Mouse (Mus musculus) forebrain, embryonic 14.5 days (tissue): ENCODE data around the gene Nudcd3. TPM values are rescaled to one million over a fixed set of nuclear protein-coding genes. Genes with fewer than 3 reads are reported as not detected.

Source experiments
- ATAC-seq: fragments of 200-750 bp; cut with Nextera tagmentation; 2 replicates; pipeline ENCODE4 v1.8.0; 2017; ENCODE audit warnings: mild to moderate bottlenecking, moderate library complexity
- DNase-seq: peaks from one replicate; pipeline ENCODE4 v3.0.0-alpha.2; 2015; ENCODE audit warnings: low spot score
- H3K27ac ChIP-seq: fragments of 300-500 bp; sonication (generic); 2 replicates; pipeline ENCODE4 v1.5.1; 2014; ENCODE audit warnings: low read depth, mild to moderate bottlenecking, control low read depth, low read length, moderate library complexity
- H3K27me3 ChIP-seq: fragments of 300-500 bp; sonication (generic); replicated peaks from 2 replicates; pipeline ENCODE4 v1.6.1; 2014; ENCODE audit warnings: low read length, control low read depth, mixed read lengths; ENCODE audit not compliant: control insufficient read depth, insufficient read depth
- H3K36me3 ChIP-seq: fragments of 300-500 bp; sonication (generic); 2 replicates; pipeline ENCODE4 v1.6.1; 2014; ENCODE audit warnings: low read length, control low read depth; ENCODE audit not compliant: control insufficient read depth, insufficient read depth
- H3K4me1 ChIP-seq: fragments of 300-500 bp; sonication (generic); 2 replicates; pipeline ENCODE4 v1.6.1; 2014; ENCODE audit warnings: antibody characterized with exemption, low read length, control low read depth; ENCODE audit not compliant: control insufficient read depth, insufficient read depth
- H3K4me2 ChIP-seq: fragments of 300-500 bp; sonication (generic); 2 replicates; pipeline ENCODE4 v1.6.1; 2014; ENCODE audit warnings: mild to moderate bottlenecking, control low read depth, low read length
- H3K4me3 ChIP-seq: fragments of 300-500 bp; sonication (generic); 2 replicates; pipeline ENCODE4 v1.5.1; 2014; ENCODE audit warnings: low read depth, low read length, control low read depth
- H3K9ac ChIP-seq: fragments of 300-500 bp; sonication (generic); 2 replicates; pipeline ENCODE4 v1.6.1; 2014; ENCODE audit warnings: mild to moderate bottlenecking, low read length, control low read depth, moderate library complexity
- H3K9me3 ChIP-seq: fragments of 300-500 bp; sonication (generic); replicated peaks from 2 replicates; pipeline ENCODE4 v1.6.1; 2016; ENCODE audit warnings: low read length, control low read depth, mixed read lengths; ENCODE audit not compliant: control insufficient read depth
- WGBS: fragments of 180-500 bp; shearing (Covaris S2); extraction: QIAGEN DNeasy Blood & Tissue Kit; methylation state at CpG from one replicate; pipeline ENCODE4 v1.1.7; 2014; 5-methylcytosine and 5-hydroxymethylcytosine counted together
- polyA plus RNA-seq: library from polyadenylated mRNA; unstranded; fragments of >200 nt; fragmentation: Nextera tagmentation; extraction: Ambion mirVana; gene quantifications from 2 replicates; pipeline ENCODE4 v1.2.1, GENCODE M21; 2014

Gene Nudcd3
- polyA plus RNA-seq, 1 experiment from 2014 or later: 49.7 TPM

DNA sequence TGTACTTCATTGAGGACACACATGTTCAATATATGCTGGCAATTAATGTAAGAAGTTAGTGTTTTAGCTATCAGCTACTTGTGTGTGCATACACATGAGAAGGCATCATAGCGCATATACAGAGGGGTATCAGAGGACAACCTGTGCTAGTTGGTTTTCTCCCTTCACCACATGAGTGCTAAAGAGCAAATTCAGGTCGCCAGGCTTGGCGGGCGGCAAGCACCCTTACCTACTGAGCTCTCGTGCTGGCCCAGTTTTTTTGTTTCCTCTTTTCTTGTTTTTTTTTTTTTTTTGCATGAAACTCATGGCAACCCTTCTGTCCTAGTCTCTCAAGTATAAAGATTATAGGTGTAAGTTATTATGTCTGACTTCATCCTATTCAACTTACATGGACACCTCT, 77.6 kb downstream of the Nudcd3 start:
- no peak overlapping the region for H3K27ac ChIP-seq
- WGBS: 96% methylated on average over 5 of the region's 5 CpGs
- H3K9me3 ChIP-seq: no peaks in the 10 kb centered on the region
- ATAC-seq: no peak
- peaks cover 14% of the 10 kb centered on the region for H3K36me3 ChIP-seq
- DNase-seq: no peak
- no peak overlapping the region for H3K4me3 ChIP-seq
- no peak overlapping the region for H3K4me2 ChIP-seq
- H3K4me1 ChIP-seq: no peaks in the 10 kb centered on the region
- H3K27me3 ChIP-seq: no peaks in the 10 kb centered on the region
- no peak overlapping the region for H3K9ac ChIP-seq

DNA sequence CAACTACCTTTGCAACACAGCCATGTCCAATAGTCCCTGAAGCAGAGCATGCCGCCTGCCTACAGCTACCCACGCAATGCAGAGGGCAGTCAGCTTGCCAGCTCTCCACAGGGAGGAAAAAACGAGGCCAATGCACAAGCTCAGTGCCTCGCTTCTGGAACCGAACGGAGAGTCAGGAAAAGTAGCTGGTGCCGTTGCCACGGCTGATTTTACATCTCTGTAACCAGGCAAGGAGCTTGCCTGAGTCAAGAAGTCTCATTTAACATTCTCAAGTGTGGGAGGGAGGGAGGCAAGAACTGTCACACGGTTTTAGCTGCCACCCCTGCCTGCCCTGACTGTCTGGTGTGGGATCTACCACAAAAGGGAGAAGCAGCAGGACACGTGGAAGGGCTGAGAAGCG, 79.6 kb downstream of the Nudcd3 start:
- DNase-seq (peak; percentile 3), ATAC-seq (no peak)
- no peak overlapping the region for H3K27ac ChIP-seq
- H3K9ac ChIP-seq: no peak overlapping the region
- peaks cover 20% of the 10 kb centered on the region for H3K36me3 ChIP-seq
- H3K4me1 ChIP-seq: no peaks in the 10 kb centered on the region
- WGBS: 88% methylated on average over 11 of the region's 11 CpGs
- no peak overlapping the region for H3K4me3 ChIP-seq
- no peak overlapping the region for H3K4me2 ChIP-seq
- H3K27me3 ChIP-seq: no peaks in the 10 kb centered on the region
- H3K9me3 ChIP-seq: no peaks in the 10 kb centered on the region

DNA sequence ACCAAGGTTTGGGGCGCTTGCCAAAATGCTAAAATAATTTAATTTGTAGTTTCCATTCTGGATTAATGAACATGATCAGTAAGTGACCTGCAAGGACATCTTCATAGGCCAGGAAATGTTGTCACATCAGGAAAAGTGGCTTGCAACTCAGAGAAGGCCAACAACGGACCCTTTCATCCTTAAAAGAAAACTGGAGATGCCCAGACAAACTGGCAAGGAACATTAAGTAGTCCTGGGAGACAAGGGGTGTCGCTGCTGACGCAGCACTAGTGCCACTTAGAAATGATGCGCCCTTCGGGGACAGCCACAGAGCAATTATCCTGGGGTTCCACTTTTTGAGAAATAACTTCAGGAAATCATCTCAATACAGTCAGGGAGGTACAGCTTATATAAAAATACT, 80.2 kb downstream of the Nudcd3 start:
- peaks cover 20% of the 10 kb centered on the region for H3K36me3 ChIP-seq
- ATAC-seq (no peak), DNase-seq (no peak)
- no peaks in the 10 kb centered on the region for H3K9me3 ChIP-seq
- H3K27me3 ChIP-seq: no peaks in the 10 kb centered on the region
- no peak overlapping the region for H3K27ac ChIP-seq
- WGBS: 94% methylated on average over 6 of the region's 6 CpGs
- no peak overlapping the region for H3K4me2 ChIP-seq
- no peaks in the 10 kb centered on the region for H3K4me1 ChIP-seq
- no peak overlapping the region for H3K9ac ChIP-seq
- H3K4me3 ChIP-seq: no peak overlapping the region

DNA sequence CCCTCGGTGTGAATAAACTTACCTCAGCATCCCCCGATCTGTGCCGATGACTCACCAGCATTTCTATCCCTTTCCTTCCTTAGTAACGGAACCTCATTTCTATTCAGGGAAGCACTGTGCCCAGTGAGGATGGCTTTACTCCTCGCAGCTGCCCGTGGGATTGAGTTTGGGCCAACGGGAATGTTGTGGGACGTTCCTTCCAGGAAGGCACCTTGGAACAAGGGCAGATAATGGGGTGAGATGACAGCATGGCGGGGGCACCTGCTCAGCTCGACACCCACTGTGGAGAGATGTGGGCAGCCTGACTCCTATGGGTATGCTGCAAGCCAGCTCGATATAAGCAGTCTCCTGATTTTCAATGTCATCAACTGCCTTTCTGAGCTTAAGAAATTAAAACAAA, 80.9 kb downstream of the Nudcd3 start:
- Histone ChIP-seq H3K27me3 (no peaks in the 10 kb centered on the region), H3K27ac (no peak overlapping the region), H3K9me3 (no peaks in the 10 kb centered on the region), H3K4me3 (no peak overlapping the region), H3K36me3 (peaks cover 18% of the 10 kb centered on the region), H3K4me2 (no peak overlapping the region), H3K4me1 (no peaks in the 10 kb centered on the region), H3K9ac (no peak overlapping the region)
- ATAC-seq (no peak), DNase-seq (no peak)
- 91% methylated on average over 11 of the region's 11 CpGs for WGBS

DNA sequence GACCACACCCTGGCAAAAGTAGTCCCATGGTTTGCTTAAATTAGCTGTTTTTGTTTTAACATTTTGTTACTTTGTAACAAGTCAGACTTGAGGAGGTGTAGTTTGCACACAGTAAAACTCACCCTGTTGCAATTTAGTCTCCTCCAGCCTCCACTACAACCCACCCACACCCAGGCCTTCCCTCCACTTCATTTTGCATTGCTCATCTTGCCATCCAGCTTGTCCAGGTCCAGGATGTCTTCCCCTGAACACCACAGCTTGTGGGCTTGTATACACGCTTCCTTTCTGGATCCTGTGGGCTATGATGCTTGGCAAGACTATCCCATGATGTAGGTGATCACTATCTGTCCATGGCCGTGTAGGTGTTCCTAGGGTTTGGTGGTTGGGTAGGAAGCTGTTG, 82.3 kb downstream of the Nudcd3 start:
- WGBS: 88% methylated on average over 2 of the region's 2 CpGs
- DNase-seq (no peak), ATAC-seq (no peak)
- H3K4me1 ChIP-seq: no peaks in the 10 kb centered on the region
- H3K36me3 ChIP-seq: peaks cover 16% of the 10 kb centered on the region
- H3K4me2 ChIP-seq: no peak overlapping the region
- no peak overlapping the region for H3K27ac ChIP-seq
- H3K4me3 ChIP-seq: no peak overlapping the region
- H3K9me3 ChIP-seq: no peaks in the 10 kb centered on the region
- no peak overlapping the region for H3K9ac ChIP-seq
- H3K27me3 ChIP-seq: no peaks in the 10 kb centered on the region

DNA sequence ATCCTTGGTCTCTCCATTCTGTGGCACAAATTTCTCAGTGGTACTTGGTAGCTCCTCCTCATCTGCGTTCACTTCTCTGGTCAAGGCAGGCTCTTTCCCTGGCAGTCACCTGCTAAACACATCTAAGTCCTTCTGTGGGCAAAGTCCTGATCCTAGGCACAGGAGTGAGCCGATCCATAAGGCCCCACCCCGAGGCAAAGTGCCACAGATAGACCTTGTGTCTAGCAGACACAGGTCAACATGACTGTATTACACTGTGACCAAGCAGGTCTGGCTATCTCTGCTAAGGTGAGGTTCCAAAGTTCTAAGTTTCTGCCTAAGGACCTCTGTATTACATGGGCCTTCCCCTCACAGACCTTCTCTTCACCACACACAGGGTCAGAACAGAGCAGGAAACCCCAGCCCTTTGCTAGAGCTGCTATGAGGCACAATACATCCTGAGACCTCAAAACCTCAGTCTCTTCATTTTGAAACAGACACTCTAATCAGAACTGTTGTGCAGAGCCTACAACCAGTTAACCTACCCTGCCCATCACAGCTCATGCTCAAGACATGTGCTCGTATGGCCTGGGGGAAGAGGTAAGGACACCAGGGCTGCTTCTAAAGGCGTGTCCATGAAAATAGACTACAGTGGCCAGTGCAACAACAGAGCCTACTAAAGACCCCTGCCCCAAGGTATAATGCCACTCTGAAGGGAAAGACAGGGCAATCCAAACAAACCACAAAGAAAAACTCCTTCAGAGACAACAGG, 88.3 kb downstream of the Nudcd3 start:
- no peak overlapping the region for H3K9ac ChIP-seq
- no peaks in the 10 kb centered on the region for H3K9me3 ChIP-seq
- H3K36me3 ChIP-seq: peaks cover 60% of the 10 kb centered on the region
- H3K27me3 ChIP-seq: no peaks in the 10 kb centered on the region
- no peak overlapping the region for H3K4me2 ChIP-seq
- H3K4me1 ChIP-seq: no peaks in the 10 kb centered on the region
- ATAC-seq (no peak), DNase-seq (no peak)
- WGBS: 97% methylated on average over 5 of the region's 5 CpGs
- no peak overlapping the region for H3K4me3 ChIP-seq
- no peak overlapping the region for H3K27ac ChIP-seq

DNA sequence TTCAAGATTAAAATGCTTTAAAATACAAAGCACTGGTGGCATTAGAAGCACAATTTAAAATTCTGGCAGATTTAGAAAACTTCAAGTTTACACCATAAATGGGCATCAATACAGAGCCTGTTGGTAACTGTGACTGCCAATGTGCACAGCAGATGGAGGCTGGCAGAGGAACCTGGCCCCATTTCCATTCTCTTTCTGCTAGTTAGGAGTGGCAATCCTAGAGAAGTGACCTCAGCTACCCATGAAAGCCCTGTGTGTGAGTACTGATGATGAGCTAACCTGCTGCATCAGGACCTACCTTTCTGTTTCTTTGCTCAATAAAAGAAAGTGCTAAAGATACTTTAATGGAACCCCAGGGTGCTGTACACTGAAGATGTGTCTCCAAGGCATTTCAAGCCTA, 90.2 kb downstream of the Nudcd3 start:
- DNase-seq: peak; percentile 38
- Histone ChIP-seq H3K4me3 (no peak overlapping the region), H3K27me3 (no peaks in the 10 kb centered on the region), H3K4me1 (no peaks in the 10 kb centered on the region), H3K9ac (no peak overlapping the region), H3K36me3 (peaks cover 72% of the 10 kb centered on the region), H3K9me3 (no peaks in the 10 kb centered on the region), H3K27ac (no peak overlapping the region), H3K4me2 (no peak overlapping the region)
- ATAC-seq: no peak

DNA sequence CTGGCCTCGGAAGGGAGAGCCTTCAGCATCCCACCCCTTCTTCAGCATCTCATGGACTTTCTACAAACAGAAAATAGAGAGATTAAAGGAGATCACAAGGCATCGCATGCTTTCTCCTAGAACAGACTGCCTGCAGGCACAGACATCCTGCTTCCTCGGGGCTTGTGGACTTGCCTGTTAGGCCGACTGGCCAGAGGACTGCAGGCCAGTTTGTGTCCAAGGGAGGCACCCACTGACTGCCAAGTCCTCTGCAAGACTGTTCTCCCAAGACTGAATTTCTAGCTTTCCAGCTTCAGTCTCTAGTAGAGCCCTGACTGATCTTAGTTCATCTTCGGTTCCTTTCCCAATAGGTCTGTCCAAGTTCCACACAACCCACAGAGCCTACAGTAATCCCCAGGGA, 91.9 kb downstream of the Nudcd3 start:
- Histone ChIP-seq H3K4me2 (no peak overlapping the region), H3K9me3 (no peaks in the 10 kb centered on the region), H3K4me1 (no peaks in the 10 kb centered on the region), H3K4me3 (no peak overlapping the region), H3K9ac (no peak overlapping the region), H3K36me3 (peaks cover 76% of the 10 kb centered on the region), H3K27me3 (no peaks in the 10 kb centered on the region), H3K27ac (no peak overlapping the region)
- DNase-seq (no peak), ATAC-seq (no peak)
- WGBS: 97% methylated on average over 5 of the region's 5 CpGs

DNA sequence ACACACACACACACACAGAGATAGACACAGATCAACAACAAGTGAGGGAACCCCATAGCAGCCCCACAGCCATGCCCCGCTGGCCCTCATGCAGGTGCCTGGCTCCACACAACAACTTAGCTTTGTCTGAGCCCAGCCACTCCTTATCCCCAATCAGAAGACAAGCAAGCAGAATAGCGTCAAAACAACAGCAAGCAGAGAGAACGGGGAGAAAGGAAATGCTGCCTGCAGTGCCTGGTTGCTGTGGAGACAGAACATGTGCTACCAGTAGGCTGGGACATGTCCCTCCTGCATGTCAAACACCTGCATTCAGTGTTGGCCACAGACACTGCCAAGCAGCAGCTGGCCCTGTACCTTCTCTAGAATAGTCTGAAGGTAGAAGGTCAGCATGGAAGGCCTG, 92.5 kb downstream of the Nudcd3 start:
- WGBS: 67% methylated on average over 3 of the region's 3 CpGs
- no peak overlapping the region for H3K4me2 ChIP-seq
- ATAC-seq (no peak), DNase-seq (no peak)
- H3K4me1 ChIP-seq: no peaks in the 10 kb centered on the region
- H3K4me3 ChIP-seq: no peak overlapping the region
- H3K9ac ChIP-seq: no peak overlapping the region
- no peaks in the 10 kb centered on the region for H3K27me3 ChIP-seq
- H3K27ac ChIP-seq: no peak overlapping the region
- H3K36me3 ChIP-seq: peaks cover 70% of the 10 kb centered on the region
- no peaks in the 10 kb centered on the region for H3K9me3 ChIP-seq
